Comparison of ENCODE assay signal across 26 mouse cellular contexts in the genomic region with DNA sequence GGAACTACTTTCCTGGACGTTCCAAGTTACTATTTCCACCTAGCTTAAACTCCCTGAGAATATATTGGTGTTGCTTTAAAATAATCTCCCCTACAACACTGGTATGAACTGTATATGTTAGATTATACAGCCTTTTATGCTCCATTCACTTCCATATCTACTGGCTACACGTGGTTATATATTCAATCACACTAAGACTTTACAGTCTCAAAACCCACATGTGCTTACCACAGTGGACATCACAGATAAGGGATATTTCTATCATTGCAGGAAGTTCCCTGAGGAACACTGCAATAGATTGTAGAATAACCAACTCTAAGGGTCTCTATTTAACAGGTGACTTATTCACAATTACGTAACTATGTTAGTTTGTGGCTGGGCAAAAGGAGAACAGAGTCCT. TPM values are rescaled to one million over a fixed set of nuclear protein-coding genes. Genes with fewer than 3 reads are reported as not detected.
DNase-seq lines count a peak whose midpoint lies in the region; ATAC-seq and TF ChIP-seq lines count a peak whose summit lies in the region.
"Had no signal": no experiment of that assay in that cellular context is flagged by ENCODE, and none has a peak within 500 bp of the region (broad histone marks: within the 10 kb centered on the region; RNA-seq: fewer than 3 reads in every experiment).

No protein-coding gene starts in this region.

- H3K4me1 ChIP-seq in G1E (ENCODE audit: insufficient read depth, low read depth, low read length): peaks cover 53% of the 10 kb centered on the region
- H3K4me1 ChIP-seq in liver, postnatal 0 days (ENCODE audit: insufficient read depth): peaks cover 29% of the 10 kb centered on the region
- no peaks in the 10 kb centered on the region for H3K4me1 ChIP-seq in midbrain, postnatal 0 days (ENCODE audit: insufficient read depth, low read length)
- H3K4me1 ChIP-seq: hindbrain, embryonic 13.5 days; midbrain, embryonic 15.5 days; neural tube, embryonic 13.5 days had no signal

- peak; percentile 61 for TF ChIP-seq EP300 in liver, postnatal 0 days (IDR thresholded peaks at IDR 0.05; ENCODE audit: low read depth)

- peaks cover 45% of the 10 kb centered on the region for H3K36me3 ChIP-seq in G1E (replicated peaks)
- peaks cover 26% of the 10 kb centered on the region for H3K36me3 ChIP-seq in liver, postnatal 0 days (replicated peaks; ENCODE audit: insufficient read depth, low read length)
- H3K36me3 ChIP-seq in midbrain, postnatal 0 days (ENCODE audit: insufficient read depth, low read length): no peaks in the 10 kb centered on the region
- H3K36me3 ChIP-seq: embryonic facial prominence, embryonic 10.5 days; hindbrain, embryonic 13.5 days; limb, embryonic 13.5 days; midbrain, embryonic 15.5 days; neural tube, embryonic 13.5 days had no signal

- intact Hi-C loops in heart, postnatal 14 days (cut with DNase I): no loop called here
- intact Hi-C loops in left cerebral cortex, postnatal 14 days (cut with DNase I): no loop called here

- H3K4me3 ChIP-seq in G1E (ENCODE audit: low read depth, low read length): no peak overlapping the region
- no peak overlapping the region for H3K4me3 ChIP-seq in liver, postnatal 0 days (ENCODE audit: low read depth, low read length)
- H3K4me3 ChIP-seq in midbrain, postnatal 0 days (ENCODE audit: low read depth, low read length): no peak overlapping the region
- H3K4me3 ChIP-seq: embryonic facial prominence, embryonic 10.5 days; hindbrain, embryonic 13.5 days; limb, embryonic 13.5 days; midbrain, embryonic 15.5 days; myocyte; neural tube, embryonic 13.5 days had no signal

- DNase-seq in heart, adult 11 months: peak; percentile 0
- no peak for DNase-seq in heart, postnatal 14 days
- no peak for DNase-seq in G1E (ENCODE audit: low spot score)
- no peak for DNase-seq in liver, postnatal 0 days
- no peak for DNase-seq in urinary bladder, adult 18-20 months (ENCODE audit: low spot score in 2 of 2)
- no peak for DNase-seq in left cerebral cortex, postnatal 14 days (ENCODE audit: low spot score in 2 of 2)
- no peak for DNase-seq in midbrain, postnatal 0 days (ENCODE audit: low spot score)
- DNase-seq: adrenal gland, adult 2 months; cerebellum, adult 11 months; cerebellum, adult 9-11 months; gastrocnemius, postnatal 25 days; heart, postnatal 36 days; kidney, adult 11 months; layer of hippocampus, postnatal 36 days; lung, embryonic 14.5 days; retina, postnatal 1 day; right cerebral cortex, postnatal 4 days; thymus, postnatal 25 days had no signal

- H3K4me2 ChIP-seq in liver, postnatal 0 days (ENCODE audit: low read depth, low read length): no peak overlapping the region
- H3K4me2 ChIP-seq in midbrain, postnatal 0 days (ENCODE audit: low read depth, low read length, poor library complexity, severe bottlenecking): no peak overlapping the region
- H3K4me2 ChIP-seq: hindbrain, embryonic 13.5 days; limb, embryonic 13.5 days; lung, embryonic 14.5 days; midbrain, embryonic 15.5 days; neural tube, embryonic 13.5 days had no signal

- no peak for TF ChIP-seq CTCF in G1E (IDR thresholded peaks at IDR 0.05; ENCODE audit: low read depth, low read length)
- no peak for TF ChIP-seq CTCF in liver, postnatal 0 days (IDR thresholded peaks at IDR 0.05; ENCODE audit: low read depth)
- no peak for TF ChIP-seq CTCF in midbrain, postnatal 0 days (IDR thresholded peaks at IDR 0.05)

- peak overlapping the region; percentile 7; the same call in 1 of the 2 replicates for H3K27ac ChIP-seq in liver, postnatal 0 days (ENCODE audit: low read depth)
- H3K27ac ChIP-seq in midbrain, postnatal 0 days (ENCODE audit: low read depth, low read length): no peak overlapping the region
- H3K27ac ChIP-seq: embryonic facial prominence, embryonic 10.5 days; hindbrain, embryonic 13.5 days; limb, embryonic 13.5 days; midbrain, embryonic 15.5 days; neural tube, embryonic 13.5 days had no signal

- peak; percentile 69 for ATAC-seq in G1E (ENCODE audit: extremely low read depth, insufficient number of reproducible peaks, low FRiP score, poor library complexity, severe bottlenecking)
- peak; percentile 58 for ATAC-seq in granulocyte monocyte progenitor cell, adult 5-6 weeks (replicated peaks; ENCODE audit: poor library complexity, severe bottlenecking)
- ATAC-seq in liver, postnatal 0 days: peak; percentile 63
- no peak for ATAC-seq in midbrain, postnatal 0 days (ENCODE audit: low FRiP score)
- ATAC-seq: midbrain, embryonic 15.5 days; Patski had no signal

- no peaks in the 10 kb centered on the region for H3K27me3 ChIP-seq in G1E (ENCODE audit: insufficient read depth, low read length)
- no peaks in the 10 kb centered on the region for H3K27me3 ChIP-seq in liver, postnatal 0 days (ENCODE audit: insufficient read depth, low read length)
- no peaks in the 10 kb centered on the region for H3K27me3 ChIP-seq in midbrain, postnatal 0 days (ENCODE audit: insufficient read depth, low read length)
- H3K27me3 ChIP-seq: hindbrain, embryonic 13.5 days; limb, embryonic 13.5 days; midbrain, embryonic 15.5 days; neural tube, embryonic 13.5 days; Patski had no signal

- 47% methylated on average over 3 of the region's 3 CpGs for WGBS in liver, postnatal 0 days (ENCODE audit: insufficient replicate concordance)
- 96% methylated on average over 3 of the region's 3 CpGs for WGBS in midbrain, postnatal 0 days

- H3K9ac ChIP-seq in liver, postnatal 0 days (replicated peaks): no peak overlapping the region
- H3K9ac ChIP-seq in midbrain, postnatal 0 days (replicated peaks; ENCODE audit: low read length, poor library complexity, severe bottlenecking): no peak overlapping the region
- H3K9ac ChIP-seq: hindbrain, embryonic 13.5 days; limb, embryonic 13.5 days; lung, embryonic 14.5 days; midbrain, embryonic 15.5 days; neural tube, embryonic 13.5 days had no signal

- H3K9me3 ChIP-seq in G1E (replicated peaks): no peaks in the 10 kb centered on the region
- H3K9me3 ChIP-seq in liver, postnatal 0 days (ENCODE audit: low read length): no peaks in the 10 kb centered on the region
- H3K9me3 ChIP-seq in midbrain, postnatal 0 days (ENCODE audit: low read length): no peaks in the 10 kb centered on the region
- H3K9me3 ChIP-seq: embryonic facial prominence, embryonic 10.5 days; hindbrain, embryonic 13.5 days; limb, embryonic 13.5 days; midbrain, embryonic 15.5 days; neural tube, embryonic 13.5 days had no signal

RNA-seq across cellular contexts. Expression of a gene that starts 40.7 kb away (rescaled TPM):
- total RNA-seq in heart, postnatal 14 days (2021): 10 to 100 TPM; 20.4 to 22.8 TPM
- 68.9 and 76.4 TPM in 2 replicates for total RNA-seq in G1E (2014; fragmentation: Nextera tagmentation)
- total RNA-seq in G1E (2017): 28.6 and 37.2 TPM in 2 replicates
- 18.9 and 23.0 TPM in 2 replicates for polyA plus RNA-seq in G1E (2012)
- total RNA-seq in granulocyte monocyte progenitor cell, adult 5-6 weeks (2014; fragmentation: Nextera tagmentation): 2.4 and 3.5 TPM in 2 replicates
- total RNA-seq in granulocyte monocyte progenitor cell, adult 5-6 weeks (2017): 3.6 and 6.7 TPM in 2 replicates
- 12.1 and 13.7 TPM in 2 replicates for polyA plus RNA-seq in liver, postnatal 0 days (2015; fragmentation: Nextera tagmentation; extraction: Ambion mirVana)
- total RNA-seq in left cerebral cortex, postnatal 14 days (2021): 10 to 100 TPM; 40.3 to 43.0 TPM
- total RNA-seq in midbrain, postnatal 0 days (2014; rRNA removed): 3.5 and 6.3 TPM in 2 replicates
- 1.1 and 2.2 TPM in 2 replicates for polyA plus RNA-seq in midbrain, postnatal 0 days (2015; fragmentation: Nextera tagmentation; extraction: Ambion mirVana)
